Mouse (Mus musculus) thymus, adult 2 months (tissue): ENCODE measurements around the gene Kitl.

Experiments
- CTCF ChIP-seq: fragments of 200-500 bp; IDR thresholded peaks from 2 replicates; pipeline ENCODE4 v1.5.1; 2012; ENCODE audit warnings: mild to moderate bottlenecking, control low read depth, low read length, moderate library complexity, borderline replicate concordance; ENCODE audit not compliant: control insufficient read depth, poor library complexity, insufficient read depth; ENCODE audit errors: extremely low read depth
- POLR2A ChIP-seq: fragments of 200-500 bp; IDR thresholded peaks from 2 replicates; pipeline ENCODE4 v1.6.1; 2012; ENCODE audit warnings: mild to moderate bottlenecking, low read length, control low read depth, moderate library complexity; ENCODE audit not compliant: control insufficient read depth, poor library complexity, insufficient read depth; ENCODE audit errors: extremely low read depth

DNA sequence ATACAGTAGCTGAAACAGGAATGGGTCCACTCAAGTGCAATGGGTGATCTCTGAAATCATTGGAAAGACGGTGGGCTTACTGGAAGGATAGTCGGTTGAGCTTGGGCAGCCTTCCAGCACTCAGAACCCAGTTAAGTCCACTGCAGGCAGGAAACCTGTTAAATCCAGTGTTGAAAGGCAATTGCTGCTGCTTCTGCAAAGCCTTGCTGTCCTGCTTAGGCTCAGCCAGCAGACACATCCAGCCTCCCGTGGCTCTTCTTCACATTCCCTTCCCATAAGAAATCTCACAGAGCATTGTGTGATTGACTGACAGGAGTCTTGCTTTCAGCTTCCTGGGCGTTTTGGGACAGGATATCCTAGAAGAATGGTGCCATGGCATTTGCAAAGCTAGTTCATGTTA is 20.6 kb downstream of the Kitl start:
- TF ChIP-seq POLR2A (no peak), CTCF (no peak)
